Mouse (Mus musculus) lung, embryonic 16.5 days (tissue): Measurements from ENCODE around the gene Prr15l. TPM values are rescaled to one million over a fixed set of nuclear protein-coding genes. Genes with fewer than 3 reads are reported as not detected.

Source experiments
- ATAC-seq: fragments of 200-750 bp; cut with Nextera tagmentation; 2 replicates; pipeline ENCODE4 v1.8.0; 2017; ENCODE audit warnings: low read depth, mild to moderate bottlenecking, moderate library complexity
- H3K27ac ChIP-seq: fragments of 300-500 bp; sonication (generic); 2 replicates; pipeline ENCODE4 v1.5.1; 2014; ENCODE audit warnings: mild to moderate bottlenecking, control low read depth, low read length
- H3K27me3 ChIP-seq: fragments of 300-500 bp; sonication (generic); 2 replicates; pipeline ENCODE4 v1.6.1; 2014; ENCODE audit warnings: low read depth, low read length, mixed read lengths; ENCODE audit not compliant: control insufficient read depth, insufficient read depth
- H3K36me3 ChIP-seq: fragments of 300-500 bp; sonication (generic); 2 replicates; pipeline ENCODE4 v1.6.1; 2014; ENCODE audit warnings: low read length; ENCODE audit not compliant: control insufficient read depth, insufficient read depth
- H3K4me1 ChIP-seq: fragments of 300-500 bp; sonication (generic); replicated peaks from 2 replicates; pipeline ENCODE4 v1.6.1; 2014; ENCODE audit warnings: low read length, mixed read lengths; ENCODE audit not compliant: control insufficient read depth, insufficient read depth
- H3K4me2 ChIP-seq: fragments of 300-500 bp; sonication (generic); 2 replicates; pipeline ENCODE4 v1.6.1; 2014; ENCODE audit warnings: low read depth, low read length, control low read depth
- H3K4me3 ChIP-seq: fragments of 300-500 bp; sonication (generic); 2 replicates; pipeline ENCODE4 v1.5.1; 2014; ENCODE audit warnings: mild to moderate bottlenecking, low read length, control low read depth
- H3K9ac ChIP-seq: fragments of 300-500 bp; sonication (generic); 2 replicates; pipeline ENCODE4 v1.6.1; 2014; ENCODE audit warnings: low read length, control low read depth
- H3K9me3 ChIP-seq: fragments of 300-500 bp; sonication (generic); 2 replicates; pipeline ENCODE4 v1.6.1; 2016; ENCODE audit warnings: low read length; ENCODE audit not compliant: control insufficient read depth
- WGBS: fragments of 180-500 bp; shearing (Covaris S2); extraction: QIAGEN DNeasy Blood & Tissue Kit; methylation state at CpG from one replicate; pipeline ENCODE4 v1.1.7; 2014; 5-methylcytosine and 5-hydroxymethylcytosine counted together
- polyA plus RNA-seq: library from polyadenylated mRNA; unstranded; fragments of >200 nt; fragmentation: Nextera tagmentation; extraction: Ambion mirVana; gene quantifications from 2 replicates; pipeline ENCODE4 v1.2.1, GENCODE M21; 2015

The Prr15l gene
- polyA plus RNA-seq, result 50.5 and 60.2 TPM in 2 replicates

GRCm38 (mm10) chr11:96928088-96928487, at the start of gene Prr15l:
TSS of gene Prr15l (plus strand) at chr11:96928104.
- 47% methylated on average over 2 of the region's 2 CpGs for WGBS
- H3K4me2 ChIP-seq, result peak within 1 kb of the TSS; percentile 39
- H3K27ac ChIP-seq, result peak within 1 kb of the TSS; percentile 98
- peaks cover 4% of the 10 kb centered on the region; the same call in 1 of the 2 replicates for H3K4me1 ChIP-seq
- H3K9me3 ChIP-seq, result no peaks in the 10 kb centered on the region
- peak within 1 kb of the TSS; percentile 53 for H3K4me3 ChIP-seq
- H3K36me3 ChIP-seq, result no peaks in the 10 kb centered on the region
- ATAC-seq, result no peak
- H3K9ac ChIP-seq, result no peak within 1 kb of the TSS
- H3K27me3 ChIP-seq, result peaks cover 2% of the 10 kb centered on the region; the same call in 1 of the 2 replicates

- no peak overlapping the region for H3K9ac ChIP-seq
- H3K4me2 ChIP-seq, result no peak overlapping the region
- WGBS, result 37% methylated on average over 3 of the region's 3 CpGs
- no peak overlapping the region for H3K27ac ChIP-seq
- no peak for ATAC-seq
- H3K36me3 ChIP-seq, result no peaks in the 10 kb centered on the region
- H3K4me1 ChIP-seq, result peaks cover 19% of the 10 kb centered on the region
- no peak overlapping the region for H3K4me3 ChIP-seq
- peaks cover 6% of the 10 kb centered on the region for H3K27me3 ChIP-seq
- H3K9me3 ChIP-seq, result no peaks in the 10 kb centered on the region
These were observed 49.2 kb upstream of the Prr15l start for GRCm38 (mm10) chr11:96878715-96879114.

- Histone ChIP-seq H3K36me3 (no peaks in the 10 kb centered on the region), H3K4me2 (no peak overlapping the region), H3K4me3 (no peak overlapping the region), H3K9ac (no peak overlapping the region), H3K4me1 (peaks cover 19% of the 10 kb centered on the region), H3K9me3 (no peaks in the 10 kb centered on the region), H3K27me3 (peaks cover 5% of the 10 kb centered on the region), H3K27ac (no peak overlapping the region)
- 40% methylated on average over 7 of the region's 7 CpGs for WGBS
- ATAC-seq, result no peak
These were observed 48.5 kb upstream of the Prr15l start for GRCm38 (mm10) chr11:96879359-96879758.

- Histone ChIP-seq H3K4me1 (peaks cover 19% of the 10 kb centered on the region), H3K9me3 (no peaks in the 10 kb centered on the region), H3K27me3 (peaks cover 5% of the 10 kb centered on the region)
These were observed 47.6 kb upstream of the Prr15l start for GRCm38 (mm10) chr11:96880296-96880695.

GRCm38 (mm10) chr11:96885901-96886340, 42.0 kb upstream of the Prr15l start:
- no peak overlapping the region for H3K4me3 ChIP-seq
- 0 out of 2 replicates have a peak, but pooled peaks cover 2% of the 10 kb centered on the region for H3K4me1 ChIP-seq
- WGBS, result 57% methylated on average over 5 of the region's 5 CpGs
- H3K27ac ChIP-seq, result no peak overlapping the region
- no peak overlapping the region for H3K4me2 ChIP-seq
- H3K9me3 ChIP-seq, result no peaks in the 10 kb centered on the region
- H3K27me3 ChIP-seq, result no peaks in the 10 kb centered on the region
- no peak for ATAC-seq
- no peak overlapping the region for H3K9ac ChIP-seq
- no peaks in the 10 kb centered on the region for H3K36me3 ChIP-seq

More at GRCm38 (mm10) chr11:96880296-96880695, 47.6 kb upstream of the Prr15l start:
- H3K4me3 ChIP-seq, result no peak overlapping the region
- ATAC-seq, result peak; percentile 85
- no peaks in the 10 kb centered on the region for H3K36me3 ChIP-seq
- no peak overlapping the region for H3K27ac ChIP-seq
- no peak overlapping the region for H3K4me2 ChIP-seq
- no peak overlapping the region for H3K9ac ChIP-seq
- 39% methylated on average over 9 of the region's 9 CpGs for WGBS

GRCm38 (mm10) chr11:96886942-96887546, 40.9 kb upstream of the Prr15l start:
- no peaks in the 10 kb centered on the region for H3K9me3 ChIP-seq
- H3K4me3 ChIP-seq, result no peak overlapping the region
- H3K27ac ChIP-seq, result no peak overlapping the region
- H3K4me2 ChIP-seq, result no peak overlapping the region
- ATAC-seq, result no peak
- 0 out of 2 replicates have a peak, but pooled peaks cover 2% of the 10 kb centered on the region for H3K4me1 ChIP-seq
- no peaks in the 10 kb centered on the region for H3K36me3 ChIP-seq
- no peak overlapping the region for H3K9ac ChIP-seq
- 71% methylated on average over 8 of the region's 8 CpGs for WGBS
- H3K27me3 ChIP-seq, result no peaks in the 10 kb centered on the region

- Histone ChIP-seq H3K4me1 (0 out of 2 replicates have a peak, but pooled peaks cover 2% of the 10 kb centered on the region), H3K4me3 (no peak overlapping the region), H3K27me3 (no peaks in the 10 kb centered on the region), H3K9ac (no peak overlapping the region), H3K4me2 (no peak overlapping the region), H3K27ac (no peak overlapping the region), H3K9me3 (no peaks in the 10 kb centered on the region), H3K36me3 (no peaks in the 10 kb centered on the region)
- ATAC-seq, result no peak
- WGBS, result 25% methylated on average over 14 of the region's 14 CpGs
These were observed 35.9 kb upstream of the Prr15l start for GRCm38 (mm10) chr11:96891784-96892527.

GRCm38 (mm10) chr11:96893203-96893842, 34.6 kb upstream of the Prr15l start:
- H3K4me3 ChIP-seq, result no peak overlapping the region
- no peaks in the 10 kb centered on the region for H3K36me3 ChIP-seq
- H3K9ac ChIP-seq, result no peak overlapping the region
- no peaks in the 10 kb centered on the region for H3K27me3 ChIP-seq
- no peak overlapping the region for H3K4me2 ChIP-seq
- H3K4me1 ChIP-seq, result no peaks in the 10 kb centered on the region
- no peak overlapping the region for H3K27ac ChIP-seq
- WGBS, result 64% methylated on average over 11 of the region's 11 CpGs
- no peak for ATAC-seq
- H3K9me3 ChIP-seq, result no peaks in the 10 kb centered on the region

GRCm38 (mm10) chr11:96895886-96896285, 32.0 kb upstream of the Prr15l start:
- WGBS, result 72% methylated on average over 4 of the region's 4 CpGs
- H3K4me3 ChIP-seq, result no peak overlapping the region
- H3K9me3 ChIP-seq, result no peaks in the 10 kb centered on the region
- no peaks in the 10 kb centered on the region for H3K36me3 ChIP-seq
- H3K9ac ChIP-seq, result no peak overlapping the region
- H3K27ac ChIP-seq, result no peak overlapping the region
- no peaks in the 10 kb centered on the region for H3K4me1 ChIP-seq
- no peak overlapping the region for H3K4me2 ChIP-seq
- H3K27me3 ChIP-seq, result no peaks in the 10 kb centered on the region
- no peak for ATAC-seq
